Mouse (Mus musculus) forebrain, embryonic 13.5 days (tissue): ENCODE results near the gene Synpr. TPM values are rescaled to one million over a fixed set of nuclear protein-coding genes. Genes with fewer than 3 reads are reported as not detected.

ENCODE experiments used
- ATAC-seq: fragments of 200-750 bp; cut with Nextera tagmentation; 2 replicates; pipeline ENCODE4 v1.8.0; 2017
- H3K27ac ChIP-seq: fragments of 300-500 bp; sonication (generic); 2 replicates; pipeline ENCODE4 v1.5.1; 2015; ENCODE audit warnings: inconsistent platforms, mild to moderate bottlenecking, moderate library complexity
- H3K27me3 ChIP-seq: fragments of 300-500 bp; sonication (generic); 2 replicates; pipeline ENCODE4 v1.6.1; 2015; ENCODE audit warnings: mild to moderate bottlenecking, inconsistent platforms
- H3K36me3 ChIP-seq: fragments of 300-500 bp; sonication (generic); 2 replicates; pipeline ENCODE4 v1.6.1; 2015; ENCODE audit warnings: mild to moderate bottlenecking, inconsistent platforms; ENCODE audit not compliant: poor library complexity, severe bottlenecking
- H3K4me1 ChIP-seq: fragments of 300-500 bp; sonication (generic); 2 replicates; pipeline ENCODE4 v1.6.1; 2015; ENCODE audit warnings: inconsistent platforms
- H3K4me2 ChIP-seq: fragments of 300-500 bp; sonication (generic); 2 replicates; pipeline ENCODE4 v1.6.1; 2015; ENCODE audit warnings: inconsistent platforms, mild to moderate bottlenecking, moderate library complexity
- H3K4me3 ChIP-seq: fragments of 300-500 bp; sonication (generic); 2 replicates; pipeline ENCODE4 v1.5.1; 2015; ENCODE audit warnings: mild to moderate bottlenecking, inconsistent platforms
- H3K9ac ChIP-seq: fragments of 300-500 bp; sonication (generic); 2 replicates; pipeline ENCODE4 v1.6.1; 2015; ENCODE audit warnings: mild to moderate bottlenecking, inconsistent platforms
- H3K9me3 ChIP-seq: fragments of 300-500 bp; sonication (generic); replicated peaks from 2 replicates; pipeline ENCODE4 v1.6.1; 2016; ENCODE audit warnings: inconsistent platforms
- WGBS: fragments of 180-500 bp; shearing (Covaris S2); methylation state at CpG from one replicate; pipeline ENCODE4 v1.1.7; 2015; 5-methylcytosine and 5-hydroxymethylcytosine counted together
- polyA plus RNA-seq: library from polyadenylated mRNA; unstranded; fragments of >200 nt; fragmentation: Nextera tagmentation; extraction: Ambion mirVana; gene quantifications from 2 replicates; pipeline ENCODE4 v1.2.1, GENCODE M21; 2015

Gene Synpr
- polyA plus RNA-seq, 1 experiment from 2014 or later, result 12.6 TPM

DNA sequence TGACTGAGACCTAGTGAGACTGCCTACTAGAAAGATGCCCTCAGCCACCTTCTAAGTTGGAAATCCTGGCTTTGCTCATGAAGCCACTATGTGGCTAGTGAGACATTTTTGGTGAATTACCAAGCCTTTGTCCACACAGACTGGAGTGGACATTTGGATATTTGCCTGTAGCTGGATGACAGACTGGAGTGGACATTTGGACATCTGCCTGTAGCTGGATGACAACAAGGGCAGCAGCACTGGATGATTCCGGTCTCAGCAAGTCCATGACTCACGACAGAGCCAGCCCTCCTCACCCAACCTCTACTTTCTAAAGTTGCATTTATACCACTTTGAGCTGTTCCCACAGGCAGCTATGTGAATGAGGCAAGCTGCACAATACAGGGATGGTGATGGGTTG is 73.5 kb downstream of the Synpr start:
- Histone ChIP-seq H3K9me3 (no peaks in the 10 kb centered on the region), H3K27ac (no peak overlapping the region), H3K36me3 (no peaks in the 10 kb centered on the region), H3K9ac (no peak overlapping the region), H3K27me3 (no peaks in the 10 kb centered on the region), H3K4me3 (no peak overlapping the region), H3K4me1 (peaks cover 5% of the 10 kb centered on the region; the same call in 1 of the 2 replicates), H3K4me2 (no peak overlapping the region)
- no peak for ATAC-seq
- 74% methylated on average over 2 of the region's 2 CpGs for WGBS

GRCm38 (mm10) chr14:13361184-13361583 is 76.6 kb downstream of the Synpr start:
- Histone ChIP-seq H3K9ac (no peak overlapping the region), H3K27me3 (no peaks in the 10 kb centered on the region), H3K36me3 (no peaks in the 10 kb centered on the region), H3K4me2 (no peak overlapping the region), H3K27ac (no peak overlapping the region), H3K9me3 (no peaks in the 10 kb centered on the region), H3K4me1 (peaks cover 5% of the 10 kb centered on the region; the same call in 1 of the 2 replicates), H3K4me3 (no peak overlapping the region)
- ATAC-seq, result no peak

DNA sequence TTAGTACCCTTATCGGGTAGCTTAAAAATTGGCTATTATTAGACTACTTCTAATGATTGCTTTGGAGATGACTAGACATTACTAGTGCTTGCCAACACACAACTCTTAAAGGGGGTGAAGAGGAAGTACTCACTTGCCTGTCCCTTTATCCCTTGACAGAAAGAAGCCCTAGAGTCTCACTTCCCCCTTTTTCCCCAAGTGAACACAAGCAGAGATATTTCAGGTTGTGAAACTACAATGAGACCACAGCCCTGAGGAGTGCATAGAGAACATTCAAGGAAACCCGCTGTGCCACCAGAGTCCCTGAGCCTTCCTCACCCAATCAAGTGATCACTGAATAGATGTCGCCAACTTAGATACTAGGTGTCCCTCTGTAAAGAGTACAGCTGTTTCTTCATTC is 77.1 kb downstream of the Synpr start:
- H3K4me1 ChIP-seq, result peaks cover 5% of the 10 kb centered on the region; the same call in 1 of the 2 replicates
- 90% methylated on average over 3 of the region's 3 CpGs for WGBS
- H3K27me3 ChIP-seq, result no peaks in the 10 kb centered on the region
- H3K9ac ChIP-seq, result no peak overlapping the region
- no peaks in the 10 kb centered on the region for H3K9me3 ChIP-seq
- H3K4me3 ChIP-seq, result no peak overlapping the region
- no peaks in the 10 kb centered on the region for H3K36me3 ChIP-seq
- ATAC-seq, result no peak
- H3K27ac ChIP-seq, result no peak overlapping the region
- no peak overlapping the region for H3K4me2 ChIP-seq

GRCm38 (mm10) chr14:13368309-13368708 is 83.7 kb downstream of the Synpr start:
- WGBS, result 73% methylated on average over 3 of the region's 3 CpGs
- no peaks in the 10 kb centered on the region for H3K27me3 ChIP-seq
- no peak overlapping the region for H3K9ac ChIP-seq
- H3K36me3 ChIP-seq, result no peaks in the 10 kb centered on the region
- H3K4me1 ChIP-seq, result no peaks in the 10 kb centered on the region
- no peak overlapping the region for H3K27ac ChIP-seq
- ATAC-seq, result no peak
- H3K9me3 ChIP-seq, result no peaks in the 10 kb centered on the region
- no peak overlapping the region for H3K4me2 ChIP-seq
- H3K4me3 ChIP-seq, result no peak overlapping the region

DNA sequence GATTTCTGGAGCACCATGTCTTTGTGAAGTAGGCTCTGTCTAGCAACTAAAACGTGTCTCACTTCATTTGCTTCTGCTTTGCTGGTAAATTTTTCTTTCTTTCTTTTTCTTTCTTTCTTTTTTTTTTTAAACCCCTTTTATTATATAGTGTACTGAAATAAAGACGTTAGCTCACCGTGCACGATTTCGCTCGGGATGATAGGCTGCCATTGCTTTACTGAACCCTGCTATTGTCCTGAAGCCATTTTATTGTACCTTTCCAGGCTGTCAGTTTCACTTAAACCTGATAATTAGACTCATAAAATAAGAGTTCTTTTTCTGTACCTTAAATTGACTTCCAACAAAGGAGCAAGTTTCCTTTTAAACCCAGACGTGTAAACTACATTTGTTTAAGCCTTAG is 104.5 kb downstream of the Synpr start:
- no peak overlapping the region for H3K4me2 ChIP-seq
- 29% methylated on average over 7 of the region's 7 CpGs for WGBS
- H3K4me3 ChIP-seq, result no peak overlapping the region
- no peaks in the 10 kb centered on the region for H3K4me1 ChIP-seq
- no peak overlapping the region for H3K27ac ChIP-seq
- H3K9ac ChIP-seq, result no peak overlapping the region
- ATAC-seq, result no peak
- no peaks in the 10 kb centered on the region for H3K27me3 ChIP-seq
- H3K9me3 ChIP-seq, result no peaks in the 10 kb centered on the region
- no peaks in the 10 kb centered on the region for H3K36me3 ChIP-seq

DNA sequence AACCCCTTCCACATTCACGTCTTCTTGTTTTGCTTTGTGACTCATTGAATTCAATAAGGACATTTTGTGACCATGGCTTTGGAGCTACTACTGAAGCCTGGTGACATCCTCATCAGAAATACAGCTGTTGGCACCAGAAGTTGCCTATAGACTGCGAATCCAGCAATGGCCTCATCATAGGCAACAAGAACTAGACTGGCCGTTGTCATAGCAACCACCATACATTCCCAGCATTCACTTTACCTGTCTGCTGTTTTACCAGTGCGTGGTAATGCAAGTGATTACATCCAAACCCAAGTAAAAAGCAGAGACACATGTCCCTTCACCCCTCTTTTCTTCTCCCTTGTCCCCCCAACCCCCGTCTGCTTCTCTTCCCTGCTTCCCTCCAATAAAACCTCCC is 105.4 kb downstream of the Synpr start:
- no peak; the same call in 1 of the 2 replicates for ATAC-seq
- Histone ChIP-seq H3K36me3 (no peaks in the 10 kb centered on the region), H3K27me3 (no peaks in the 10 kb centered on the region), H3K4me2 (no peak overlapping the region), H3K4me1 (no peaks in the 10 kb centered on the region), H3K9ac (no peak overlapping the region), H3K27ac (no peak overlapping the region), H3K9me3 (no peaks in the 10 kb centered on the region), H3K4me3 (no peak overlapping the region)
- WGBS, result 75% methylated on average over 5 of the region's 5 CpGs

GRCm38 (mm10) chr14:13399226-13400020 is 114.8 kb downstream of the Synpr start:
- 57% methylated on average over 6 of the region's 6 CpGs for WGBS
- Histone ChIP-seq H3K27ac (no peak overlapping the region), H3K4me2 (no peak overlapping the region), H3K4me1 (no peaks in the 10 kb centered on the region), H3K9me3 (no peaks in the 10 kb centered on the region), H3K4me3 (no peak overlapping the region), H3K9ac (no peak overlapping the region), H3K36me3 (no peaks in the 10 kb centered on the region), H3K27me3 (no peaks in the 10 kb centered on the region)
- ATAC-seq, result no peak

- Histone ChIP-seq H3K4me1 (no peaks in the 10 kb centered on the region), H3K27me3 (no peaks in the 10 kb centered on the region), H3K9ac (no peak overlapping the region), H3K36me3 (no peaks in the 10 kb centered on the region), H3K4me2 (no peak overlapping the region), H3K9me3 (no peaks in the 10 kb centered on the region), H3K4me3 (no peak overlapping the region), H3K27ac (no peak overlapping the region)
- WGBS, result 90% methylated on average over 1 of the region's 1 CpGs
- ATAC-seq, result no peak
These were observed 127.1 kb downstream of the Synpr start for GRCm38 (mm10) chr14:13411636-13412035.

- Histone ChIP-seq H3K4me2 (no peak overlapping the region), H3K27me3 (no peaks in the 10 kb centered on the region), H3K36me3 (no peaks in the 10 kb centered on the region), H3K4me1 (no peaks in the 10 kb centered on the region), H3K4me3 (no peak overlapping the region), H3K9ac (no peak overlapping the region), H3K27ac (no peak overlapping the region), H3K9me3 (no peaks in the 10 kb centered on the region)
- no peak for ATAC-seq
- 88% methylated on average over 6 of the region's 6 CpGs for WGBS
These were observed 156.1 kb downstream of the Synpr start for GRCm38 (mm10) chr14:13440723-13441122.

DNA sequence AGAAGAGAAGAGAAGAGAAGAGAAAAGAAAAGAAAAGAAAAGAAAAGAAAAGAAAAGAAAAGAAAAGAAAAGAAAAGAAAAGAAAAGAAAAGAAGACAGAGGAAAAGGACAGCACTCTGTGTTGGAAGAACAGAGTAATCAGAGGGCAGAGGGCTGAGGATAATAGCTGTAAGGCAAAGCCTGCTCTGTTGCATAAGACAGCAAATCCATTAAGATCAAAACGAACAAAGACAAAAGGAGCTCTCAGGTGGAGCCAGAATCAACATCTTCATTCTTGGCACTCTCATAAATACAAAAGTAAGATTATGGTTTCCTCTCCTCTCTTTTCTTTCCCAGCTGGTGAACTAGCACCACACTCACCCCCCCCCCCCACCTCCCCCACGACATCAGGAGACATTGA is 160.3 kb downstream of the Synpr start:
- no peaks in the 10 kb centered on the region for H3K4me1 ChIP-seq
- no peak overlapping the region for H3K4me3 ChIP-seq
- no peaks in the 10 kb centered on the region for H3K9me3 ChIP-seq
- H3K4me2 ChIP-seq, result no peak overlapping the region
- H3K36me3 ChIP-seq, result no peaks in the 10 kb centered on the region
- 0% methylated on average over 2 of the region's 2 CpGs for WGBS
- no peak overlapping the region for H3K27ac ChIP-seq
- H3K9ac ChIP-seq, result no peak overlapping the region
- H3K27me3 ChIP-seq, result no peaks in the 10 kb centered on the region
- ATAC-seq, result no peak

- 46% methylated on average over 3 of the region's 3 CpGs for WGBS
- no peaks in the 10 kb centered on the region for H3K27me3 ChIP-seq
- H3K4me3 ChIP-seq, result no peak overlapping the region
- no peaks in the 10 kb centered on the region for H3K36me3 ChIP-seq
- peak overlapping the region; percentile 27; the same call in 1 of the 2 replicates for H3K27ac ChIP-seq
- peak overlapping the region; percentile 35 for H3K9ac ChIP-seq
- H3K4me2 ChIP-seq, result 0 out of 2 replicates have a peak overlapping the region, but pooled peaks have one; percentile 24
- no peaks in the 10 kb centered on the region for H3K9me3 ChIP-seq
- peaks cover 30% of the 10 kb centered on the region for H3K4me1 ChIP-seq
- ATAC-seq, result peak; percentile 67
These were observed 169.1 kb downstream of the Synpr start for GRCm38 (mm10) chr14:13453461-13454204.

- Histone ChIP-seq H3K4me2 (no peak overlapping the region), H3K36me3 (no peaks in the 10 kb centered on the region), H3K4me3 (no peak overlapping the region), H3K9ac (no peak overlapping the region), H3K27ac (no peak overlapping the region), H3K4me1 (peaks cover 30% of the 10 kb centered on the region), H3K9me3 (no peaks in the 10 kb centered on the region), H3K27me3 (no peaks in the 10 kb centered on the region)
- peak; percentile 66 for ATAC-seq
These were observed 170.4 kb downstream of the Synpr start for GRCm38 (mm10) chr14:13454991-13455390.
